8 mouse cellular contexts compared by ENCODE assay signal in genomic region chr5:28165358-28166255, GRCm38 (mm10). TPM values are rescaled to one million over a fixed set of nuclear protein-coding genes. Genes with fewer than 3 reads are reported as not detected.
DNase-seq lines count a peak whose midpoint lies in the region; ATAC-seq and TF ChIP-seq lines count a peak whose summit lies in the region.

En2 (plus strand) TSS chr5:28165694.

- intact Hi-C loops in heart, postnatal 10 days (cut with DNase I): no loop called here

- WGBS in embryonic facial prominence, embryonic 13.5 days: under 1% methylated on average over 101 of the region's 113 CpGs
- 8% methylated on average over 113 of the region's 113 CpGs for WGBS in thymus, adult 2 months

- no peak for TF ChIP-seq CTCF in thymus, adult 2 months (IDR thresholded peaks at IDR 0.05; ENCODE audit: borderline replicate concordance, control insufficient read depth, extremely low read depth, insufficient read depth, low read length, poor library complexity)

- no peak for TF ChIP-seq POLR2A in thymus, adult 2 months (IDR thresholded peaks at IDR 0.05; ENCODE audit: control insufficient read depth, extremely low read depth, insufficient read depth, low read length, poor library complexity)

- peak within 1 kb of the TSS; percentile 54 for H3K9ac ChIP-seq in embryonic facial prominence, embryonic 13.5 days

- no peak for ATAC-seq in embryonic facial prominence, embryonic 13.5 days (ENCODE audit: insufficient number of reproducible peaks, insufficient read depth, low FRiP score, low TSS enrichment, low read depth)
- no peak for ATAC-seq in monocyte, adult 5-6 weeks (replicated peaks; ENCODE audit: insufficient number of reproducible peaks, low FRiP score, low TSS enrichment, poor library complexity, severe bottlenecking)

- DNase-seq in ES-CJ7 (ENCODE audit: low read depth, low spot score): peak; percentile 90
- peak; percentile 54 for DNase-seq in adrenal gland, postnatal 14 days
- peak; percentile 54 to 55 for DNase-seq in heart, postnatal 10 days
- peak; percentile 19 to 30 for DNase-seq in layer of hippocampus, adult 8-10 months (ENCODE audit: low spot score in 2 of 2)
- DNase-seq in mesoderm, embryonic 11.5 days (ENCODE audit: low read depth, low spot score): peak; percentile 72
- no peak for DNase-seq in thymus, adult 2 months

- H3K4me3 ChIP-seq in embryonic facial prominence, embryonic 13.5 days: peak within 1 kb of the TSS; percentile 51
- no peak within 1 kb of the TSS for H3K4me3 ChIP-seq in thymus, adult 2 months (ENCODE audit: control insufficient read depth, insufficient read depth, low read length)

- H3K9me3 ChIP-seq in embryonic facial prominence, embryonic 13.5 days: no peaks in the 10 kb centered on the region

- H3K4me1 ChIP-seq in embryonic facial prominence, embryonic 13.5 days: peaks cover 21% of the 10 kb centered on the region
- H3K4me1 ChIP-seq in thymus, adult 2 months (replicated peaks; ENCODE audit: control insufficient read depth, insufficient read depth, low read length): 0 out of 2 replicates have a peak, but pooled peaks cover 2% of the 10 kb centered on the region

- no peak within 1 kb of the TSS for H3K27ac ChIP-seq in embryonic facial prominence, embryonic 13.5 days
- no peak within 1 kb of the TSS for H3K27ac ChIP-seq in thymus, adult 2 months (ENCODE audit: control insufficient read depth, insufficient read depth, low read length)

- H3K27me3 ChIP-seq in embryonic facial prominence, embryonic 13.5 days: peaks cover 98% of the 10 kb centered on the region
- H3K27me3 ChIP-seq in thymus, adult 2 months (ENCODE audit: control insufficient read depth, insufficient read depth, low read length): peaks cover 29% of the 10 kb centered on the region; the same call in 1 of the 2 replicates

- H3K36me3 ChIP-seq in embryonic facial prominence, embryonic 13.5 days: no peaks in the 10 kb centered on the region
- no peaks in the 10 kb centered on the region for H3K36me3 ChIP-seq in thymus, adult 2 months (ENCODE audit: control insufficient read depth, insufficient read depth, low read length)

- peak within 1 kb of the TSS; percentile 93 for H3K4me2 ChIP-seq in embryonic facial prominence, embryonic 13.5 days

RNA-seq across cellular contexts. Expression of gene En2, which starts in this region (rescaled TPM):
- total RNA-seq in adrenal gland, postnatal 14 days (2021): 0.19 and 0.30 TPM in 2 replicates
- not detected in 2 replicates for polyA plus RNA-seq in embryonic facial prominence, embryonic 13.5 days (2015; fragmentation: Nextera tagmentation; extraction: Ambion mirVana)
- total RNA-seq in heart, postnatal 10 days (2021): under 1 TPM in 1 of 2 experiments, not detected in 1; 0.07 TPM
- under 1 TPM; 0.27 to 0.57 (median 0.40) TPM for total RNA-seq in layer of hippocampus, adult 8-10 months (2022)
- 0.04 and 0.10 TPM in 2 replicates for polyA plus RNA-seq in thymus, adult 2 months (2012; rRNA removed)
- not detected in 3 replicates for total RNA-seq in monocyte, adult 5-6 weeks (2017)

Comparison
In these comparisons a context has a peak if more than half of its experiments do, and no peak if none do; other contexts are left out.
1. Peak in DNase-seq in adrenal gland, postnatal 14 days; RNA of the gene not detected or under 1 TPM.
2. Peak in DNase-seq in heart, postnatal 10 days; RNA of the gene not detected or under 1 TPM.
3. Peak in DNase-seq in layer of hippocampus, adult 8-10 months; RNA of the gene not detected or under 1 TPM.